Mouse (Mus musculus): ENCODE results near the gene Gm10408. TPM values are rescaled to one million over a fixed set of nuclear protein-coding genes. Genes with fewer than 3 reads are reported as not detected.

Gene Gm10408
- polyA plus RNA-seq (2012; rRNA removed): not detected in 2 replicates

DNA sequence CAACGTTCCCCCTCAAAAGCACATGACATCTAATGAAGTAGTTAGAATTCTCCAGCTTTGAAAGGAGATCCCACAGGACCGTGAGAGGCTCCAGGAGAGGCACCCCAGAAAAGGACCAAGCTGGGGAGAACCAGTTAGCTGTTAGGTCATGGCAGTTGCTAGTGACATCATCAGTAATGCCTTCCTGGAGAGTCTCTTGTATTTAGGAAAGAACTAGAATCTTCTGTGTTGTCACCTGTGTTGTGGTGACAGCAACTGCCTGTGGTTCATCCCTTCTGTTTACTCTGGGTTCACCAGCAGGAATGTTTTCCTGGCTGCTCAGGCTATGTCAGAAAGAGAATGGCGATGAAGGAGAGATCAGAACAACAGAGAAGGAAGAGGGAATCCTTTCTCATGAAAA lies at the start of gene Gm10408:
Gm10408 (plus strand) TSS at position 301 of the 400 bp plus-strand sequence.

DNA sequence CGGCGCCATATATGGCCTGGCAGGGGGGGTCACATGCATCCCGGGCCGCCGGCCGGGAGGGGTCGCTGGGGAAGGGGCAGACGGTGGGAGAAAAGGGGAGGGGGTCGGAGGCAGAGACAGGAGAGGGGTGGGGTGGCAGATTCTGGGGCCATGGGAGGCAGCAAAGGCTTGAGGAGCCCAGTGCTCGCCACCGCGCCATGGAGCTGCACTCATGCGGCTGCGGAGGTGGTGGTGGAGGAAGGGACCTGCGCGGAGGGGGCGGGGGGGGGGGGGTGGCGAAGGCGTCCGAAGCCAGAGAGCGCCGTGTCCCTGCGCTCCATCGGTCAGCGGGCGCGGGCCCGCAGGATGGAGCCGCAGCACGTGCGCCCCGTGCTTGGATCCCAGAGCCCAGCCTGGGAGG lies 36.9 kb upstream of the Gm10408 start, which contains the start of gene Gm10409:
Gm10409 (plus strand) TSS at position 301 of the 400 bp plus-strand sequence.

DNA sequence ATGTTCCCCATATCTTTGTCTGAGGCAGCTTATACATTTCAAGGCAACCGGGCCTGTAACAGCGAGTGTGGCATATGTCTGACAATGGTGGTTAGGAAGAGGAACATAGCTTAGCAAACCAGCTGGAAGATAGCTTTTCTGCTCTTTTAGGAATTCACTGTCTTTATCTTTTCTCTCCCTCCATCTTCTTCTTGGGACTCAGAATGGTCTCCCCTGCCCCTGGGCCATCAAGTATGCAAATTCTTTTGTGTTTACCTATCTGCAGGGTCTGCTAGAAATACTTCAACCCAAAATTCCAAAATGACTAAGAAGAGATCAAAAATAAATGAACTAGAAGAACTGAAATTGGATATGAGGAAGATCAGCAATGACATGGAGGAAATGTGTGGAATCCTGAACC lies 21.4 kb upstream of the Gm10408 start, which contains the start of gene Gm3005:
Gm3005 (plus strand) TSS at position 301 of the 400 bp plus-strand sequence.

Other genes starting within 250 kb of the Gm10408 start
- not detected in 2 replicates for gene D830030K20Rik, start 240.9 kb upstream of the Gm10408 start, polyA plus RNA-seq (2012; rRNA removed)
- not detected in 2 replicates for gene Gm2956, start 116.8 kb upstream of the Gm10408 start, polyA plus RNA-seq (2012; rRNA removed)
- gene Gm10413, start 54.3 kb upstream of the Gm10408 start, polyA plus RNA-seq (2012; rRNA removed): not detected in 2 replicates
- 0.07 TPM in 1 of 2 replicates, not detected in the other for gene Gm10409, start 36.8 kb upstream of the Gm10408 start, polyA plus RNA-seq (2012; rRNA removed)
- 0.12 TPM in 1 of 2 replicates, not detected in the other for gene Gm3005, start 21.3 kb upstream of the Gm10408 start, polyA plus RNA-seq (2012; rRNA removed)
- not detected in 2 replicates for gene Gm3012, start 185.1 kb downstream of the Gm10408 start, polyA plus RNA-seq (2012; rRNA removed)
- 0.07 TPM in 1 of 2 replicates, not detected in the other for gene Gm3020, start 202.7 kb downstream of the Gm10408 start, polyA plus RNA-seq (2012; rRNA removed)
- not detected in 2 replicates for gene Gm3043, start 239.4 kb downstream of the Gm10408 start, polyA plus RNA-seq (2012; rRNA removed)

Data from colon, adult 2 months (tissue).